Mouse (Mus musculus) right cerebral cortex, postnatal 10 days (tissue): ENCODE data around the gene Ptgr1.

Experiments used
- DNase-seq, 2 experiments: peaks; one replicate each; pipeline ENCODE4 v3.0.0; 2021; ENCODE audit warnings: low spot score in 2 of 2

Gene Ptgr1

GRCm38 (mm10) chr4:58926120-58926519 lies 60.8 kb downstream of the Ptgr1 start:
- DNase-seq: no peak

- DNase-seq: peak in 1 of 2 experiments; percentile 8
Measured at GRCm38 (mm10) chr4:58925664-58926063, 61.3 kb downstream of the Ptgr1 start.

GRCm38 (mm10) chr4:58923933-58924332 lies 63.0 kb downstream of the Ptgr1 start:
- peak in 1 of 2 experiments; percentile 4 for DNase-seq
